Mouse (Mus musculus): ENCODE measurements around the gene AW822073. TPM values are rescaled to one million over a fixed set of nuclear protein-coding genes. Genes with fewer than 3 reads are reported as not detected.

The AW822073 gene
- polyA plus RNA-seq, 1 experiment from 2014 or later, result not detected

Other genes starting within 250 kb of the AW822073 start
- gene Duxf3, start 7.7 kb upstream of the AW822073 start, polyA plus RNA-seq (2015; fragmentation: Nextera tagmentation; extraction: Ambion mirVana), result not detected in 2 replicates
- gene Gm4981, start 11.8 kb upstream of the AW822073 start, polyA plus RNA-seq (2015; fragmentation: Nextera tagmentation; extraction: Ambion mirVana), result not detected in 2 replicates
- gene Gcc2, start 30.6 kb upstream of the AW822073 start, polyA plus RNA-seq (2015; fragmentation: Nextera tagmentation; extraction: Ambion mirVana), result 45.3 and 48.2 TPM in 2 replicates
- gene Lims1, start 98.5 kb upstream of the AW822073 start, polyA plus RNA-seq (2015; fragmentation: Nextera tagmentation; extraction: Ambion mirVana), result 160 and 177 TPM in 2 replicates
- 14.0 and 15.2 TPM in 2 replicates for gene Ranbp2, start 222.0 kb upstream of the AW822073 start, polyA plus RNA-seq (2015; fragmentation: Nextera tagmentation; extraction: Ambion mirVana)

Measured in heart, embryonic 13.5 days (tissue).